Mouse (Mus musculus): ENCODE results near the gene Bcar3. TPM values are rescaled to one million over a fixed set of nuclear protein-coding genes. Genes with fewer than 3 reads are reported as not detected.

Bcar3 gene
- polyA plus RNA-seq, 1 experiment from 2014 or later, result 5.2 TPM

GRCm38 (mm10) chr3:122324528-122324927 lies 30.6 kb downstream of the Bcar3 start:
- Histone ChIP-seq H3K27ac (no peak overlapping the region), H3K27me3 (ENCODE audit: low read depth, poor library complexity, severe bottlenecking) (no peaks in the 10 kb centered on the region), H3K4me1 (peaks cover 15% of the 10 kb centered on the region), H3K9me3 (replicated peaks) (no peaks in the 10 kb centered on the region), H3K4me3 (no peak overlapping the region), H3K36me3 (no peaks in the 10 kb centered on the region)
- 90% methylated on average over 3 of the region's 3 CpGs for WGBS
- DNase-seq (ENCODE audit: low spot score), result no peak

- 78% methylated on average over 12 of the region's 12 CpGs for WGBS
- Histone ChIP-seq H3K27ac (no peak overlapping the region), H3K27me3 (ENCODE audit: low read depth, poor library complexity, severe bottlenecking) (peaks cover 6% of the 10 kb centered on the region; the same call in 1 of the 2 replicates)
Observed at GRCm38 (mm10) chr3:122330484-122330883, 36.5 kb downstream of the Bcar3 start.

GRCm38 (mm10) chr3:122333493-122333892 lies 39.6 kb downstream of the Bcar3 start:
- Histone ChIP-seq H3K4me3 (no peak overlapping the region), H3K9me3 (replicated peaks) (no peaks in the 10 kb centered on the region), H3K27me3 (ENCODE audit: low read depth, poor library complexity, severe bottlenecking) (peaks cover 6% of the 10 kb centered on the region; the same call in 1 of the 2 replicates), H3K4me1 (peaks cover 18% of the 10 kb centered on the region), H3K27ac (peak overlapping the region; percentile 39; the same call in 1 of the 2 replicates), H3K36me3 (no peaks in the 10 kb centered on the region)
- DNase-seq (ENCODE audit: low spot score), result no peak
- 65% methylated on average over 4 of the region's 4 CpGs for WGBS

More at GRCm38 (mm10) chr3:122330484-122330883, 36.5 kb downstream of the Bcar3 start:
- no peaks in the 10 kb centered on the region for H3K9me3 ChIP-seq (replicated peaks)
- H3K4me3 ChIP-seq, result no peak overlapping the region
- peaks cover 18% of the 10 kb centered on the region for H3K4me1 ChIP-seq
- no peak for DNase-seq (ENCODE audit: low spot score)
- no peaks in the 10 kb centered on the region for H3K36me3 ChIP-seq

- H3K27me3 ChIP-seq (ENCODE audit: low read depth, poor library complexity, severe bottlenecking), result peaks cover 6% of the 10 kb centered on the region; the same call in 1 of the 2 replicates
- no peak overlapping the region for H3K4me3 ChIP-seq
- peak overlapping the region; percentile 39; the same call in 1 of the 2 replicates for H3K27ac ChIP-seq
- peaks cover 18% of the 10 kb centered on the region for H3K4me1 ChIP-seq
- no peak for DNase-seq (ENCODE audit: low spot score)
- WGBS, result 60% methylated on average over 7 of the region's 7 CpGs
- no peaks in the 10 kb centered on the region for H3K9me3 ChIP-seq (replicated peaks)
- H3K36me3 ChIP-seq, result no peaks in the 10 kb centered on the region
Observed at GRCm38 (mm10) chr3:122333902-122334301, 40.0 kb downstream of the Bcar3 start.

- no peaks in the 10 kb centered on the region for H3K9me3 ChIP-seq (replicated peaks)
- no peaks in the 10 kb centered on the region for H3K36me3 ChIP-seq
- peaks cover 6% of the 10 kb centered on the region; the same call in 1 of the 2 replicates for H3K27me3 ChIP-seq (ENCODE audit: low read depth, poor library complexity, severe bottlenecking)
- H3K27ac ChIP-seq, result peak overlapping the region; percentile 39; the same call in 1 of the 2 replicates
- DNase-seq (ENCODE audit: low spot score), result no peak
- 74% methylated on average over 7 of the region's 7 CpGs for WGBS
- no peak overlapping the region for H3K4me3 ChIP-seq
- H3K4me1 ChIP-seq, result peaks cover 18% of the 10 kb centered on the region
Observed at GRCm38 (mm10) chr3:122334375-122334774, 40.4 kb downstream of the Bcar3 start.

GRCm38 (mm10) chr3:122336030-122336429 lies 42.1 kb downstream of the Bcar3 start:
- Histone ChIP-seq H3K36me3 (no peaks in the 10 kb centered on the region), H3K4me3 (no peak overlapping the region), H3K4me1 (peaks cover 18% of the 10 kb centered on the region), H3K27me3 (ENCODE audit: low read depth, poor library complexity, severe bottlenecking) (no peaks in the 10 kb centered on the region; the same call in 1 of the 2 replicates), H3K9me3 (replicated peaks) (no peaks in the 10 kb centered on the region), H3K27ac (no peak overlapping the region)
- DNase-seq (ENCODE audit: low spot score), result no peak
- WGBS, result 89% methylated on average over 4 of the region's 4 CpGs

- no peaks in the 10 kb centered on the region for H3K27me3 ChIP-seq (ENCODE audit: low read depth, poor library complexity, severe bottlenecking)
- 82% methylated on average over 5 of the region's 5 CpGs for WGBS
- H3K4me3 ChIP-seq, result no peak overlapping the region
- H3K4me1 ChIP-seq, result peaks cover 17% of the 10 kb centered on the region
- no peak for DNase-seq (ENCODE audit: low spot score)
- no peaks in the 10 kb centered on the region for H3K36me3 ChIP-seq
- H3K9me3 ChIP-seq (replicated peaks), result no peaks in the 10 kb centered on the region
- H3K27ac ChIP-seq, result no peak overlapping the region
Observed at GRCm38 (mm10) chr3:122337992-122338391, 44.1 kb downstream of the Bcar3 start.

GRCm38 (mm10) chr3:122338897-122339296 lies 45.0 kb downstream of the Bcar3 start:
- Histone ChIP-seq H3K9me3 (replicated peaks) (no peaks in the 10 kb centered on the region), H3K27me3 (ENCODE audit: low read depth, poor library complexity, severe bottlenecking) (no peaks in the 10 kb centered on the region), H3K4me3 (no peak overlapping the region), H3K36me3 (no peaks in the 10 kb centered on the region), H3K27ac (no peak overlapping the region), H3K4me1 (peaks cover 8% of the 10 kb centered on the region)
- no peak for DNase-seq (ENCODE audit: low spot score)
- WGBS, result 94% methylated on average over 7 of the region's 7 CpGs

GRCm38 (mm10) chr3:122340135-122341068 lies 46.5 kb downstream of the Bcar3 start:
- Histone ChIP-seq H3K27ac (no peak overlapping the region), H3K27me3 (ENCODE audit: low read depth, poor library complexity, severe bottlenecking) (no peaks in the 10 kb centered on the region), H3K36me3 (no peaks in the 10 kb centered on the region), H3K9me3 (replicated peaks) (no peaks in the 10 kb centered on the region), H3K4me3 (no peak overlapping the region), H3K4me1 (no peaks in the 10 kb centered on the region)
- WGBS, result 83% methylated on average over 13 of the region's 13 CpGs
- no peak for DNase-seq (ENCODE audit: low spot score)

- H3K36me3 ChIP-seq, result no peaks in the 10 kb centered on the region
- H3K4me3 ChIP-seq, result no peak overlapping the region
- no peaks in the 10 kb centered on the region for H3K4me1 ChIP-seq
- H3K27ac ChIP-seq, result no peak overlapping the region
- 75% methylated on average over 9 of the region's 9 CpGs for WGBS
- no peaks in the 10 kb centered on the region for H3K27me3 ChIP-seq (ENCODE audit: low read depth, poor library complexity, severe bottlenecking)
- H3K9me3 ChIP-seq (replicated peaks), result no peaks in the 10 kb centered on the region
- no peak for DNase-seq (ENCODE audit: low spot score)
Observed at GRCm38 (mm10) chr3:122343437-122343853, 49.5 kb downstream of the Bcar3 start.

GRCm38 (mm10) chr3:122344350-122344749 lies 50.4 kb downstream of the Bcar3 start:
- no peaks in the 10 kb centered on the region for H3K27me3 ChIP-seq (ENCODE audit: low read depth, poor library complexity, severe bottlenecking)
- H3K4me1 ChIP-seq, result no peaks in the 10 kb centered on the region
- H3K27ac ChIP-seq, result no peak overlapping the region
- no peaks in the 10 kb centered on the region for H3K36me3 ChIP-seq
- 89% methylated on average over 5 of the region's 5 CpGs for WGBS
- H3K4me3 ChIP-seq, result no peak overlapping the region
- H3K9me3 ChIP-seq (replicated peaks), result no peaks in the 10 kb centered on the region
- DNase-seq (ENCODE audit: low spot score), result no peak

GRCm38 (mm10) chr3:122345977-122346472 lies 52.1 kb downstream of the Bcar3 start:
- no peak overlapping the region for H3K27ac ChIP-seq
- no peak for DNase-seq (ENCODE audit: low spot score)
- WGBS, result 85% methylated on average over 1 of the region's 1 CpGs
- H3K36me3 ChIP-seq, result no peaks in the 10 kb centered on the region
- no peaks in the 10 kb centered on the region for H3K9me3 ChIP-seq (replicated peaks)
- H3K4me3 ChIP-seq, result no peak overlapping the region
- H3K27me3 ChIP-seq (ENCODE audit: low read depth, poor library complexity, severe bottlenecking), result no peaks in the 10 kb centered on the region
- H3K4me1 ChIP-seq, result no peaks in the 10 kb centered on the region

GRCm38 (mm10) chr3:122346600-122346999 lies 52.7 kb downstream of the Bcar3 start:
- Histone ChIP-seq H3K4me3 (no peak overlapping the region), H3K4me1 (no peaks in the 10 kb centered on the region), H3K36me3 (no peaks in the 10 kb centered on the region), H3K9me3 (replicated peaks) (no peaks in the 10 kb centered on the region), H3K27me3 (ENCODE audit: low read depth, poor library complexity, severe bottlenecking) (no peaks in the 10 kb centered on the region), H3K27ac (no peak overlapping the region)
- DNase-seq (ENCODE audit: low spot score), result no peak
- 90% methylated on average over 2 of the region's 2 CpGs for WGBS

All from limb, embryonic 10.5 days (tissue).